Mouse (Mus musculus): ENCODE measurements at regions not wholly inside any gene's neighbourhood (a gene's known extent, or its start where the extent isn't known, plus 50 kb on each side); places are given as distances from the start of the nearest gene placed in this dataset.

DNA sequence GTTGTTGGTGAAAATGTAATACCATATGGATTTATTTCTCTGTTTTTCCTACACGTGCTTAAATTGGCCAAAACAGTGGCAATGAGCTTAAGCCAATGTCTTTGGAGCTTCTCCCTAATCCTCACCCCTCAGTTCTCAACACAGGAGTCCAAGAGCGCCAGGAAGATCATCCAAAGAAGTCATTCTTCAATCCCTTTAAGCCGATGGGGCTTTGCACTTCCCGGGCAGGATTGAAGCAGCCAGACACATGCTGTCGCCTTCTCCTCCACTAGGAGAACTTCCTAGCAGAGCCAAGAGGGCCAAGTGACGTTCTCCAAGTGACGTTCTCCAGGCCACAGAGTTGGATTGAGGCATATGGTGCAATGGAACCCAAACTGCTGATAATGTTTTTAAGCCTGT, 286.3 kb upstream of the Actbl2 start:
- Histone ChIP-seq H3K9me3 (ENCODE audit: control insufficient read depth, low read length) (no peaks in the 10 kb centered on the region), H3K9ac (ENCODE audit: low read length) (no peak overlapping the region), H3K27me3 (ENCODE audit: control insufficient read depth, insufficient read depth, low read length) (no peaks in the 10 kb centered on the region), H3K36me3 (ENCODE audit: control insufficient read depth, insufficient read depth, low read length) (no peaks in the 10 kb centered on the region), H3K27ac (replicated peaks; ENCODE audit: low read depth, low read length) (no peak overlapping the region), H3K4me2 (ENCODE audit: low read depth, severe bottlenecking) (no peak overlapping the region), H3K4me3 (ENCODE audit: low read depth, low read length) (no peak overlapping the region), H3K4me1 (ENCODE audit: control insufficient read depth, insufficient read depth, low read length) (peaks cover 3% of the 10 kb centered on the region; the same call in 1 of the 2 replicates)
- no peak for ATAC-seq (ENCODE audit: insufficient number of reproducible peaks, low FRiP score, low TSS enrichment, low read depth)
- WGBS = 49% methylated on average over 7 of the region's 7 CpGs
- no peak for DNase-seq (ENCODE audit: low spot score)

DNA sequence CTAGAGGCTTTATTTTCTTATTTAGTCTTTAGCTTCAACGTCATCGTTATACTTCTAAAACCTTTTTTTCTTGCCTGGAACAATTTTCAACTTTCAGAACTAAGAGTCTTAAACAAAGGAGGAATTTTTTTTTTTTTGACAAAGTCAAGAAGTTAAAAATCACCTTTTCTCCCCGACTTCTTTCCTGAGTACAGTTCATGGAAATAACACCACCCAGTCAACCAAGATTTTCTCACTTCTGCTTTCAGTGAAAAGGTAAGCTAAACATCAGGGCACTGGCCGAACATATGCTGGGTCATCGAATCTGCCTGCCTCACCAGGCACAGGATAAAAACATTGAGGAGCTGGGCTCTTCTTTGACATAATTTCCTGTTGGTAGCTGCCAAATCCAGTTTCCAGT, 277.4 kb upstream of the Actbl2 start:
- Histone ChIP-seq H3K27ac (replicated peaks; ENCODE audit: low read depth, low read length) (no peak overlapping the region), H3K4me2 (ENCODE audit: low read depth, severe bottlenecking) (no peak overlapping the region), H3K36me3 (ENCODE audit: control insufficient read depth, insufficient read depth, low read length) (no peaks in the 10 kb centered on the region), H3K4me1 (ENCODE audit: control insufficient read depth, insufficient read depth, low read length) (no peaks in the 10 kb centered on the region), H3K9me3 (ENCODE audit: control insufficient read depth, low read length) (no peaks in the 10 kb centered on the region), H3K9ac (ENCODE audit: low read length) (no peak overlapping the region), H3K4me3 (ENCODE audit: low read depth, low read length) (no peak overlapping the region), H3K27me3 (ENCODE audit: control insufficient read depth, insufficient read depth, low read length) (no peaks in the 10 kb centered on the region)
- DNase-seq (ENCODE audit: low spot score) = no peak
- ATAC-seq (ENCODE audit: insufficient number of reproducible peaks, low FRiP score, low TSS enrichment, low read depth) = no peak
- WGBS = 86% methylated on average over 5 of the region's 5 CpGs

DNA sequence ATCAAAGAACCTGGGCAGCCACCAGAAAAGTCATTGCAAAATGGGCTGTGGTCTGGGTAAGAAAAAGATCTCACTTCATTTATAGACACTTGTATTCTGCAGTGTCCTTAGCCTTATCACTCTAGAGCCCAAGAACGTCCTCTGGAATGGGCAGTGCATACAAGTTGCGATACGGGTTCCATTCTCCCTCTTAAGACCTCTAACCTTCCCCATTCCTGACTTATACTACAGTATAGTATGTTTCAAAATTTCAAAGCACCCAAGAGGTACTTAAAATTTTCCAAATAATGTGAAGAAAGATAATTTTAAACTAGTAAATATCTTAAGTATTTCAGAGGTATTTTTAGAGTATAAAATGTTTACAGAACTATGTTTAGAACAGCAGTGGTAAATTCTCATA, 276.8 kb upstream of the Actbl2 start:
- Histone ChIP-seq H3K4me3 (ENCODE audit: low read depth, low read length) (no peak overlapping the region), H3K4me1 (ENCODE audit: control insufficient read depth, insufficient read depth, low read length) (no peaks in the 10 kb centered on the region), H3K9ac (ENCODE audit: low read length) (no peak overlapping the region), H3K27ac (replicated peaks; ENCODE audit: low read depth, low read length) (no peak overlapping the region), H3K4me2 (ENCODE audit: low read depth, severe bottlenecking) (no peak overlapping the region), H3K27me3 (ENCODE audit: control insufficient read depth, insufficient read depth, low read length) (no peaks in the 10 kb centered on the region), H3K36me3 (ENCODE audit: control insufficient read depth, insufficient read depth, low read length) (no peaks in the 10 kb centered on the region), H3K9me3 (ENCODE audit: control insufficient read depth, low read length) (no peaks in the 10 kb centered on the region)
- ATAC-seq (ENCODE audit: insufficient number of reproducible peaks, low FRiP score, low TSS enrichment, low read depth) (no peak), DNase-seq (ENCODE audit: low spot score) (no peak)
- WGBS = 89% methylated on average over 3 of the region's 3 CpGs

DNA sequence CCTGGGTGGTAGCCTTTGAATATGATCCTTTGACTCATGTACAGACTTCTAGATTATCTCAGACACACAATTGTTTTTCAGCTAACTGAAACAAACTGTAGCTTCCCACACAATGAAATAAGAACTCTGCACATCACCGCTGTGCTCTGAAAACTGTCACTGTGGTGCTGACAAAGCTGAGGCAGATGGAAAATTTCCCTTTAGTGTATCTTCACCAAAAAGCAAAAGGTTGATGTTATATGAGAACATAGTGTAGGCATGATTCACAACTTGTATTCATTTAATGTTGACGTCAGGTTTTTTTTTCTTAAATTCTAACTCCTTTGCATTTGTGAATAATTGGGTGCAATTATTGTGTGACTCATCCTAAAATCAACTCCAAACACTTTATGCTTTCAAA, 264.1 kb upstream of the Actbl2 start:
- Histone ChIP-seq H3K36me3 (ENCODE audit: control insufficient read depth, insufficient read depth, low read length) (no peaks in the 10 kb centered on the region), H3K27ac (replicated peaks; ENCODE audit: low read depth, low read length) (no peak overlapping the region), H3K27me3 (ENCODE audit: control insufficient read depth, insufficient read depth, low read length) (no peaks in the 10 kb centered on the region), H3K9me3 (ENCODE audit: control insufficient read depth, low read length) (no peaks in the 10 kb centered on the region), H3K4me2 (ENCODE audit: low read depth, severe bottlenecking) (no peak overlapping the region), H3K4me3 (ENCODE audit: low read depth, low read length) (no peak overlapping the region), H3K9ac (ENCODE audit: low read length) (no peak overlapping the region), H3K4me1 (ENCODE audit: control insufficient read depth, insufficient read depth, low read length) (no peaks in the 10 kb centered on the region)
- 96% methylated on average over 2 of the region's 2 CpGs for WGBS
- no peak for DNase-seq (ENCODE audit: low spot score)
- ATAC-seq (ENCODE audit: insufficient number of reproducible peaks, low FRiP score, low TSS enrichment, low read depth) = no peak

DNA sequence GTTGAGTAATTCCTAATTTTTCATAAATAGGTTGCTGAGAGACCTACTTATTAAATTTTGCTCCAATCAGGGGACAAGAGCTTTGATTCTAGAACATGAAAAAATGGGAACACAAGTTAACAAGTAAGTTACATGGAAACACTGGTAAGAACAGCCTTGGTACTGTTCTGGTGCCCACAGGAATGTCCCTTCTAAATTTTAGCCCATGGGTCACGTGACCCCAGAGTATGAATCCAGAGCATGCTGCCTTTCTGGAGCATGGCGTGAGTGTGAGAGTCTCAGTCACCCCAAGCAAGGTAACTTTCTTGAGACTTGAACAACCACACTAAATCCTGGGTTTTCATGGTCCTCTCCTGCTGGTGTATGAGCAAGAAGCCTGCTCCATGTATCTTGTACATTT, 263.7 kb upstream of the Actbl2 start:
- whole genome bisulfite sequencing = 84% methylated on average over 2 of the region's 2 CpGs
- Histone ChIP-seq H3K27ac (replicated peaks; ENCODE audit: low read depth, low read length) (no peak overlapping the region), H3K27me3 (ENCODE audit: control insufficient read depth, insufficient read depth, low read length) (no peaks in the 10 kb centered on the region), H3K4me2 (ENCODE audit: low read depth, severe bottlenecking) (no peak overlapping the region), H3K9ac (ENCODE audit: low read length) (no peak overlapping the region), H3K4me1 (ENCODE audit: control insufficient read depth, insufficient read depth, low read length) (no peaks in the 10 kb centered on the region), H3K4me3 (ENCODE audit: low read depth, low read length) (no peak overlapping the region), H3K9me3 (ENCODE audit: control insufficient read depth, low read length) (no peaks in the 10 kb centered on the region), H3K36me3 (ENCODE audit: control insufficient read depth, insufficient read depth, low read length) (no peaks in the 10 kb centered on the region)
- DNase-seq (ENCODE audit: low spot score) (no peak), ATAC-seq (ENCODE audit: insufficient number of reproducible peaks, low FRiP score, low TSS enrichment, low read depth) (no peak)

DNA sequence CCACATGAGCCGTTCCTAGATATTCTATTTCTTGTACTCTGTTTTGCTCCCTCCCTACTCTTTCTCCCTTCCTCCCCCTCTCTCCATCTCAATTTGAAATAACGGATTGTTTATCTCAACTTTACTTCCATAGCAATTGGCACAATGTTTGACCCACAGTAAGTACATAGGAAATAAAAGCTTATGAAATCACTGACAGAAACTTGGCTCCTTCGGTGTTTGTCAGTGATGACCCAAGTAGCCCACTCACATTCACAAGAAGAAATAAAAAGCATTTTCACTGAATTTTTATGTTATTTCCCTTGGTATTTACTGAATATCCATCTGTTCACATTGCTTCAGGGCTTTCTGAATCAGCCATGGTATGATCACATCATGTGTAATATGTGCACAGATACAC, 260.2 kb upstream of the Actbl2 start:
- H3K4me3 ChIP-seq (ENCODE audit: low read depth, low read length) = no peak overlapping the region
- DNase-seq (ENCODE audit: low spot score) = no peak
- WGBS = 94% methylated on average over 3 of the region's 3 CpGs
- H3K4me1 ChIP-seq (ENCODE audit: control insufficient read depth, insufficient read depth, low read length) = no peaks in the 10 kb centered on the region
- no peaks in the 10 kb centered on the region for H3K27me3 ChIP-seq (ENCODE audit: control insufficient read depth, insufficient read depth, low read length)
- H3K27ac ChIP-seq (replicated peaks; ENCODE audit: low read depth, low read length) = no peak overlapping the region
- no peak overlapping the region for H3K4me2 ChIP-seq (ENCODE audit: low read depth, severe bottlenecking)
- no peaks in the 10 kb centered on the region for H3K36me3 ChIP-seq (ENCODE audit: control insufficient read depth, insufficient read depth, low read length)
- no peak for ATAC-seq (ENCODE audit: insufficient number of reproducible peaks, low FRiP score, low TSS enrichment, low read depth)
- H3K9ac ChIP-seq (ENCODE audit: low read length) = no peak overlapping the region
- H3K9me3 ChIP-seq (ENCODE audit: control insufficient read depth, low read length) = no peaks in the 10 kb centered on the region

DNA sequence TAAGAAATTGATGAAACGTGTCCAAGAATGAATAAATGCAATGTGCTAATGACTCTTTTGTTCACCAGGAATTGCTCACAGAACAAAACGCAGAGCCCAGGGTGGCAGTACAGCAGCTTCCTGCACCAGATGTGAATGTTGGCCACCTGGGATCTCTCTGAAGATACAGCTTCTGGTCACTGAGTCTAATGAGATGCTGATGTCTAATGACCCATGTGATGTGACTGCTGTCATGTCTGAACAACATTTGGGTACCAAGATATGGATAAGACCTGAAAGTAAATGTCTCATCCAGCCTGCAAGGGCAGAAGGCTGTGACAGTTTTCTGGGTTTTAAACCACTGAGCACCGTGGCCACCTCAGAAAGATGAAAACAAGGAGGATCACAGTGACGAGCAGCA, 252.1 kb upstream of the Actbl2 start:
- Histone ChIP-seq H3K27ac (replicated peaks; ENCODE audit: low read depth, low read length) (no peak overlapping the region), H3K4me3 (ENCODE audit: low read depth, low read length) (no peak overlapping the region), H3K4me2 (ENCODE audit: low read depth, severe bottlenecking) (no peak overlapping the region), H3K36me3 (ENCODE audit: control insufficient read depth, insufficient read depth, low read length) (no peaks in the 10 kb centered on the region), H3K4me1 (ENCODE audit: control insufficient read depth, insufficient read depth, low read length) (no peaks in the 10 kb centered on the region), H3K9ac (ENCODE audit: low read length) (no peak overlapping the region), H3K9me3 (ENCODE audit: control insufficient read depth, low read length) (no peaks in the 10 kb centered on the region), H3K27me3 (ENCODE audit: control insufficient read depth, insufficient read depth, low read length) (no peaks in the 10 kb centered on the region)
- 83% methylated on average over 4 of the region's 4 CpGs for WGBS
- ATAC-seq (ENCODE audit: insufficient number of reproducible peaks, low FRiP score, low TSS enrichment, low read depth) (no peak), DNase-seq (ENCODE audit: low spot score) (no peak)

DNA sequence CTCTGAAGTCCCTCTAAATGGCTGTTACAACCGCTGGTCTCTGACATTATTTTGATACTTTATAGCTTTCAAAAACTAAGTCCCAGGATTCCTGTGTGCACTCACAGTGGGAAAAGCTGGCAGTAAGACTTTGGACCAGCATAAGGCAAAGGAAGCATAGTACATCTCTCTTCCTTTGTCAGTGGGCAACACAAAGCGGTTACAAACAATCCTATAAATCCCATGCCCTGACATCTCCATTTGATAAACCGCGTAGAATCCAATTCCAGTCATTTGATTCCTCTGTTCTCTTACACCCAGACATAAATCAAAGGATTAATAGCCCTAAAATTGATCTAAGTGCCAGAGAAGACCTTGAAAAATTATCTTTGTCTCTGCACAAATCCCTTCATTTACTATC, 240.7 kb upstream of the Actbl2 start:
- Histone ChIP-seq H3K4me3 (ENCODE audit: low read depth, low read length) (no peak overlapping the region), H3K4me1 (ENCODE audit: control insufficient read depth, insufficient read depth, low read length) (no peaks in the 10 kb centered on the region), H3K4me2 (ENCODE audit: low read depth, severe bottlenecking) (no peak overlapping the region), H3K9ac (ENCODE audit: low read length) (no peak overlapping the region), H3K9me3 (ENCODE audit: control insufficient read depth, low read length) (no peaks in the 10 kb centered on the region), H3K36me3 (ENCODE audit: control insufficient read depth, insufficient read depth, low read length) (no peaks in the 10 kb centered on the region), H3K27me3 (ENCODE audit: control insufficient read depth, insufficient read depth, low read length) (no peaks in the 10 kb centered on the region), H3K27ac (replicated peaks; ENCODE audit: low read depth, low read length) (no peak overlapping the region)
- DNase-seq (ENCODE audit: low spot score) (no peak), ATAC-seq (ENCODE audit: insufficient number of reproducible peaks, low FRiP score, low TSS enrichment, low read depth) (no peak)
- WGBS = 83% methylated on average over 4 of the region's 4 CpGs

DNA sequence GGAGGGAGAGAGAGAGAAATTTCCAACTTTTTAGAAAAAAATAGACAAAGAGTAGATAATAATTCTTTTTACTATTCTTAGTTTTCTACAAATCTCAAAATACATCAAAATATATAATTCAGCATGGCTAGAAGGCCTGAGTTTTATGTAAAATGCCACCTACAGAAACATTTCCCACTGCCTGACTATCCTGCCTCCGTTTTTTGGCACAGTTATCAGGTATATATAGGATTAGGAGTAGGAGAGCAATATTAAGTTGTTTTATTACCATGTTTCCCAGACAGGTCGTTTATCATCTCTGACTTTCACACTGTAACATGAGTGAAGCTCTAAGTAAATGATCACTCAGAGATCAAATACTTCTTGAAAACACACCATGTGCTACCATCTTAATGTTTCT, 224.7 kb upstream of the Actbl2 start:
- no peak overlapping the region for H3K27ac ChIP-seq (replicated peaks; ENCODE audit: low read depth, low read length)
- no peaks in the 10 kb centered on the region for H3K27me3 ChIP-seq (ENCODE audit: control insufficient read depth, insufficient read depth, low read length)
- H3K4me2 ChIP-seq (ENCODE audit: low read depth, severe bottlenecking) = no peak overlapping the region
- no peaks in the 10 kb centered on the region for H3K9me3 ChIP-seq (ENCODE audit: control insufficient read depth, low read length)
- 49% methylated on average over 2 of the region's 2 CpGs for WGBS
- H3K9ac ChIP-seq (ENCODE audit: low read length) = no peak overlapping the region
- H3K36me3 ChIP-seq (ENCODE audit: control insufficient read depth, insufficient read depth, low read length) = no peaks in the 10 kb centered on the region
- no peak for ATAC-seq (ENCODE audit: insufficient number of reproducible peaks, low FRiP score, low TSS enrichment, low read depth)
- no peak overlapping the region for H3K4me3 ChIP-seq (ENCODE audit: low read depth, low read length)
- DNase-seq (ENCODE audit: low spot score) = no peak
- H3K4me1 ChIP-seq (ENCODE audit: control insufficient read depth, insufficient read depth, low read length) = no peaks in the 10 kb centered on the region
